Mouse (Mus musculus): ENCODE results near the gene Vps26c. TPM values are rescaled to one million over a fixed set of nuclear protein-coding genes. Genes with fewer than 3 reads are reported as not detected.

Vps26c gene
- total and polyA plus RNA-seq, 2 experiments from 2014 or later: 63.0 to 74.8 TPM

DNA sequence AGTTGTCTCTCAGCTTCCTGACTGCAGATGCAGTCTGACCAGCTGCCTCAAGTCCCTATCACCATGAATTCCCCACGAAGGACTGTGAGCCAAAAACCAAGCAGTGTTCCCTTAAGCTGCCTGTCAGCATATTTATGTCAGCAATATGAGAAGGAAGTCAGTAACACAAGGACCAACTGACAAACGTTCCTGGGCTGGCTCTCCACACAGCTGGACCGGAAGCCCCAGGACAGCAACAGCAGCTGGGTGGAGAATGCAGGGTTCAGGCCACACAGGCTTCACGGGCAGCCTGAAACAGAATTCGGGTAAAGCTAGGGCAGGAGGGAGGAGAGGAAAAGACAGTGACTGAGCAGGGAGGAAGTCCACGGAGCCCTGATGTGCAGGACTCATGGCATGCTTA lies 7.6 kb downstream of the Vps26c start:
- Histone ChIP-seq H3K4me1 (ENCODE audit: insufficient read depth, low read length) (0 out of 2 replicates have a peak, but pooled peaks cover 4% of the 10 kb centered on the region), H3K4me3 (ENCODE audit: low read depth, low read length) (no peak overlapping the region), H3K4me2 (ENCODE audit: low read depth, low read length, poor library complexity, severe bottlenecking) (no peak overlapping the region), H3K27ac (ENCODE audit: low read depth, low read length) (no peak overlapping the region; the same call in 1 of the 2 replicates), H3K9ac (replicated peaks; ENCODE audit: low read length, poor library complexity, severe bottlenecking) (no peak overlapping the region), H3K36me3 (ENCODE audit: insufficient read depth, low read length) (no peaks in the 10 kb centered on the region), H3K27me3 (ENCODE audit: insufficient read depth, low read length) (no peaks in the 10 kb centered on the region), H3K9me3 (ENCODE audit: low read length) (no peaks in the 10 kb centered on the region)
- no peak for DNase-seq (ENCODE audit: low spot score)
- ATAC-seq (ENCODE audit: low FRiP score): no peak
- no peak for TF ChIP-seq CTCF (IDR thresholded peaks at IDR 0.05)
- WGBS: 68% methylated on average over 6 of the region's 6 CpGs

DNA sequence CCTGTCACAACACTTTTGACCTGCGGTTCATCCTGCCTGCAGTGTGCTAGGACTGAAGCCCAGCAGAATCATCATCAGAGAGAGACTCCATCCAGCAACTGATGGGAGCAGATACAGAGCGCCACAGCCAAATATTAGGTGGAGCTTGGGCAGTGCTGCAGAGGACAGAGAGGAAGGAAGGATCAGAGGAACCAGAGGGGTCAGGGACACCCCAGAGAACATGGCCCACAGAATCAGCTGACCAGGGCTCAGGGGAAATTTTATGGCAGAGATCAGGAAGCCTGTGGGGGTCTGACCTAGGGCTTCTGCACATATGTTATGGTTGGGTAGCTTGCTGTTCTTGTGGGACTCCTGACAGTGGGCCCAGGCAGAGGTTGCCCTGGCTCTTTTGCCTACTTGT lies 9.0 kb downstream of the Vps26c start:
- no peak for ATAC-seq (ENCODE audit: low FRiP score)
- 91% methylated on average over 2 of the region's 2 CpGs for WGBS
- no peak overlapping the region for H3K4me3 ChIP-seq (ENCODE audit: low read depth, low read length)

DNA sequence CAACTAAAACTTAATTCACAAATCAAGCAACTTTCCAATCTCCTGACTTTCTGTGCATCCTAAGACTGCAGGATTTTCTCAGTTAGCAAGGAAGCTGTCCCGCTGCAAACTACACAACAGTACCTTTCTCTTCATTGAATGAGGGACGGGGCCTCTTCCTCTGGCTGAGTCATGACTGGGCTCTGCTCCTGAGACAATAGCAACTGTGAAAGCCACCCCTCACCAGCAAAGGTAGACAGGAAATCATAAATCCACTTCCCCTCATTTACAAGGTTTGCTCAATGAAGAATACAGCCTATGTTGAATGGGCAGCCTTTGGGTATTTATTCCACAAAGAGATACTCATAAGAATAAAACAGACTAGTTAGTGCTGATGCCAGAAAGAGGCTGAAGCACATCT lies 16.6 kb downstream of the Vps26c start:
- Histone ChIP-seq H3K4me2 (ENCODE audit: low read depth, low read length, poor library complexity, severe bottlenecking) (no peak overlapping the region), H3K4me3 (ENCODE audit: low read depth, low read length) (no peak overlapping the region), H3K9me3 (ENCODE audit: low read length) (no peaks in the 10 kb centered on the region), H3K27me3 (ENCODE audit: insufficient read depth, low read length) (no peaks in the 10 kb centered on the region), H3K4me1 (ENCODE audit: insufficient read depth, low read length) (no peaks in the 10 kb centered on the region), H3K36me3 (ENCODE audit: insufficient read depth, low read length) (peaks cover 42% of the 10 kb centered on the region), H3K9ac (replicated peaks; ENCODE audit: low read length, poor library complexity, severe bottlenecking) (no peak overlapping the region), H3K27ac (ENCODE audit: low read depth, low read length) (no peak overlapping the region)
- WGBS: 80% methylated on average over 2 of the region's 2 CpGs
- no peak for ATAC-seq (ENCODE audit: low FRiP score)
- no peak for DNase-seq (ENCODE audit: low spot score)
- no peak for TF ChIP-seq CTCF (IDR thresholded peaks at IDR 0.05)

More for the DNA sequence above, 9.0 kb downstream of the Vps26c start:
- no peak for DNase-seq (ENCODE audit: low spot score)
- H3K4me2 ChIP-seq (ENCODE audit: low read depth, low read length, poor library complexity, severe bottlenecking): no peak overlapping the region
- no peaks in the 10 kb centered on the region for H3K4me1 ChIP-seq (ENCODE audit: insufficient read depth, low read length)
- no peaks in the 10 kb centered on the region for H3K9me3 ChIP-seq (ENCODE audit: low read length)
- TF ChIP-seq CTCF (IDR thresholded peaks at IDR 0.05): no peak
- H3K27ac ChIP-seq (ENCODE audit: low read depth, low read length): no peak overlapping the region
- no peaks in the 10 kb centered on the region for H3K36me3 ChIP-seq (ENCODE audit: insufficient read depth, low read length)
- no peak overlapping the region for H3K9ac ChIP-seq (replicated peaks; ENCODE audit: low read length, poor library complexity, severe bottlenecking)
- no peaks in the 10 kb centered on the region for H3K27me3 ChIP-seq (ENCODE audit: insufficient read depth, low read length)

DNA sequence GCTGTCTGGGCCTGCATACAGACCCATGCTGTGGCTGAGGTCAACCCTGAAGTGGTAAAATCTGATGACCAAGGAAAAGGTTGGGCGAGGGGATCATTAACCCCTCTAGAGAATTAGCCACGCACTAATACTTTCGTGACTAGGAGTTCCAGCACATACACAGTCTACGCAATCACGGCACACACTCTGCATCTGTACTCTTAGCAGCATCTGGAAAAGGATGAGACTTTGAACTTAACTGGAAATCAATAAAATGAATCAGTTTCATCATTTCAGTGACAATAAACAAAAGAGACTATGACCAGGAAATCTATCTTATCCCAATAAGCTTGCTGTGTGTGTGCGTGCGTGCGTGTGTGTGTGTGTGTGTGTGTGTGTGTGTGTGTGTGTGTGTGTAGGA lies 17.9 kb downstream of the Vps26c start:
- H3K4me2 ChIP-seq (ENCODE audit: low read depth, low read length, poor library complexity, severe bottlenecking): no peak overlapping the region
- H3K27me3 ChIP-seq (ENCODE audit: insufficient read depth, low read length): no peaks in the 10 kb centered on the region
- no peak overlapping the region for H3K9ac ChIP-seq (replicated peaks; ENCODE audit: low read length, poor library complexity, severe bottlenecking)
- DNase-seq (ENCODE audit: low spot score) (no peak), ATAC-seq (ENCODE audit: low FRiP score) (no peak)
- TF ChIP-seq CTCF (IDR thresholded peaks at IDR 0.05): no peak
- no peaks in the 10 kb centered on the region for H3K4me1 ChIP-seq (ENCODE audit: insufficient read depth, low read length)
- no peak overlapping the region for H3K27ac ChIP-seq (ENCODE audit: low read depth, low read length)
- WGBS: 97% methylated on average over 8 of the region's 8 CpGs
- H3K4me3 ChIP-seq (ENCODE audit: low read depth, low read length): no peak overlapping the region
- H3K9me3 ChIP-seq (ENCODE audit: low read length): no peaks in the 10 kb centered on the region
- H3K36me3 ChIP-seq (ENCODE audit: insufficient read depth, low read length): peaks cover 54% of the 10 kb centered on the region

DNA sequence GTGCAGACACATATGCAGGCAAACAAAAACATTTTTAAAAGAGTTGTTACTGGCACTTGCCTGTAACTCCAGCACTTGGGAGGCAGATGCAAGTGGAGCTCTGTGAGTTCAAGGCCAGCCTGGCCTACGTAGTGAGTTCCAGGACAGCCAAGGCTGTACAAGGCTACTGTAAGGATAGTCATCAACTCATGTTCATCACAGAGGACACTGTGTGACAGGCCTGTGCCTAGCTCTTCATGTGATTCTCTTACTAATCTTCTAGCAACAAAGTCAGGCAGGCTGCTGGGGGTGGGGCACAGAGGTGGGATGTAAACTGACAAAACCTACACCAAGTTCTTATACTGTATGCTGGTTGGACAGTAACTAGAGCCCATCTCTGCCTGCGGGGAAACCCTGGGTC lies 19.6 kb downstream of the Vps26c start:
- H3K4me3 ChIP-seq (ENCODE audit: low read depth, low read length): no peak overlapping the region
- no peak for TF ChIP-seq CTCF (IDR thresholded peaks at IDR 0.05)
- 96% methylated on average over 2 of the region's 2 CpGs for WGBS
- no peaks in the 10 kb centered on the region for H3K4me1 ChIP-seq (ENCODE audit: insufficient read depth, low read length)
- no peak overlapping the region for H3K4me2 ChIP-seq (ENCODE audit: low read depth, low read length, poor library complexity, severe bottlenecking)
- H3K36me3 ChIP-seq (ENCODE audit: insufficient read depth, low read length): peaks cover 68% of the 10 kb centered on the region
- H3K9me3 ChIP-seq (ENCODE audit: low read length): no peaks in the 10 kb centered on the region
- DNase-seq (ENCODE audit: low spot score) (no peak), ATAC-seq (ENCODE audit: low FRiP score) (no peak)
- H3K27me3 ChIP-seq (ENCODE audit: insufficient read depth, low read length): no peaks in the 10 kb centered on the region
- H3K27ac ChIP-seq (ENCODE audit: low read depth, low read length): no peak overlapping the region
- H3K9ac ChIP-seq (replicated peaks; ENCODE audit: low read length, poor library complexity, severe bottlenecking): no peak overlapping the region

DNA sequence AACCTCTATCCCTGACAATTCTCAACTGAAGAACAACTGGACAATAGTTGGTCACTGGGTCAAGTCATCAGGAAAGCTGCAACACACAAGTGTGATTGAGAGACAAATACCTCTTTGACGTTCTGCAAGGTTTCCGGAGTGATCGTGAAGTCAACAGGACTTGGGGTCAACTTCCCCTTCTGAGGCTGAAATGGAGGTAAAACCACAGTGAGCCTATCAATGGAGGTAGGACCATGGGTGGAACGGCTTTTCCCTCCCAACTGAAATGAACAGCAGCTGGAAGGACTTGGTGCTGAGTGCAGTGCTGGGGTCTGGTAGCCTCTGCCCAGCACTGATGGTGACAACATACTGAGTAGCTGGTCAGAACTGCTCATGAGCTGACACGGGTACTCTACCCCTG lies 22.4 kb downstream of the Vps26c start:
- no peak overlapping the region for H3K4me3 ChIP-seq (ENCODE audit: low read depth, low read length)
- H3K4me2 ChIP-seq (ENCODE audit: low read depth, low read length, poor library complexity, severe bottlenecking): no peak overlapping the region
- ATAC-seq (ENCODE audit: low FRiP score): no peak
- no peak for DNase-seq (ENCODE audit: low spot score)
- WGBS: 96% methylated on average over 5 of the region's 5 CpGs
- H3K4me1 ChIP-seq (ENCODE audit: insufficient read depth, low read length): no peaks in the 10 kb centered on the region
- H3K27ac ChIP-seq (ENCODE audit: low read depth, low read length): no peak overlapping the region
- no peaks in the 10 kb centered on the region for H3K9me3 ChIP-seq (ENCODE audit: low read length)
- TF ChIP-seq CTCF (IDR thresholded peaks at IDR 0.05): no peak
- H3K9ac ChIP-seq (replicated peaks; ENCODE audit: low read length, poor library complexity, severe bottlenecking): no peak overlapping the region
- peaks cover 70% of the 10 kb centered on the region for H3K36me3 ChIP-seq (ENCODE audit: insufficient read depth, low read length)
- no peaks in the 10 kb centered on the region for H3K27me3 ChIP-seq (ENCODE audit: insufficient read depth, low read length)
